Mouse (Mus musculus) small intestine, adult 2 months (tissue): ENCODE results near the gene Mtrex. TPM values are rescaled to one million over a fixed set of nuclear protein-coding genes. Genes with fewer than 3 reads are reported as not detected.

ENCODE experiments used
- H3K27ac ChIP-seq: fragments of 200-500 bp; 2 replicates; pipeline ENCODE4 v1.5.1; 2012; ENCODE audit warnings: low read depth, low read length, control low read depth, inconsistent platforms; ENCODE audit not compliant: insufficient read depth
- H3K27me3 ChIP-seq: fragments of 200-500 bp; 2 replicates; pipeline ENCODE4 v1.6.1; 2012; ENCODE audit warnings: mild to moderate bottlenecking, moderate library complexity, low read length, inconsistent platforms; ENCODE audit not compliant: control insufficient read depth, insufficient read depth
- H3K36me3 ChIP-seq: fragments of 200-500 bp; 2 replicates; pipeline ENCODE4 v1.6.1; 2012; ENCODE audit warnings: mild to moderate bottlenecking, low read length, control low read depth, inconsistent platforms; ENCODE audit not compliant: control insufficient read depth, insufficient read depth
- H3K4me1 ChIP-seq: fragments of 200-500 bp; 2 replicates; pipeline ENCODE4 v1.6.1; 2012; ENCODE audit warnings: low read length, inconsistent platforms, mixed read lengths; ENCODE audit not compliant: control insufficient read depth, insufficient read depth, insufficient read length
- H3K4me3 ChIP-seq: fragments of 200-500 bp; 2 replicates; pipeline ENCODE4 v1.5.1; 2012; ENCODE audit warnings: low read depth, mild to moderate bottlenecking, control low read depth, inconsistent platforms, low read length, moderate library complexity
- CTCF ChIP-seq: fragments of 200-500 bp; IDR thresholded peaks from 2 replicates; pipeline ENCODE4 v1.5.1; 2012; ENCODE audit warnings: low read depth, mild to moderate bottlenecking, control low read depth, inconsistent platforms, low read length, moderate library complexity, mixed read lengths; ENCODE audit not compliant: insufficient replicate concordance, insufficient read length; ENCODE audit errors: extremely low read depth
- POLR2A ChIP-seq: fragments of 200-500 bp; IDR thresholded peaks from 2 replicates; pipeline ENCODE4 v1.6.1; 2012; ENCODE audit warnings: low read depth, mild to moderate bottlenecking, control low read depth, inconsistent platforms, low read length, moderate library complexity
- WGBS: fragments of 180-500 bp; shearing (Covaris S2); methylation state at CpG from one replicate; pipeline ENCODE4 v1.1.7; 2018; 5-methylcytosine and 5-hydroxymethylcytosine counted together
- polyA plus RNA-seq: library from polyadenylated mRNA; depleted of rRNA; stranded (reverse); fragments of >200 nt; gene quantifications from 2 replicates; pipeline ENCODE4 v1.2.3, GENCODE M21; 2012

Mtrex gene
- polyA plus RNA-seq, 1 experiment = 1.2 TPM

- Histone ChIP-seq H3K4me3 (no peak overlapping the region), H3K4me1 (peaks cover 10% of the 10 kb centered on the region; the same call in 1 of the 2 replicates), H3K36me3 (peaks cover 5% of the 10 kb centered on the region; the same call in 1 of the 2 replicates), H3K27ac (no peak overlapping the region), H3K27me3 (no peaks in the 10 kb centered on the region)
- WGBS = 69% methylated on average over 6 of the region's 6 CpGs
- no peak for TF ChIP-seq CTCF
- no peak for TF ChIP-seq POLR2A
Observed at GRCm38 (mm10) chr13:112838562-112839232, 88.5 kb downstream of the Mtrex start.

- H3K27me3 ChIP-seq = no peaks in the 10 kb centered on the region
- H3K36me3 ChIP-seq = peaks cover 5% of the 10 kb centered on the region; the same call in 1 of the 2 replicates
- TF ChIP-seq POLR2A = no peak
- no peak for TF ChIP-seq CTCF
- no peak overlapping the region for H3K27ac ChIP-seq
- H3K4me1 ChIP-seq = peaks cover 13% of the 10 kb centered on the region; the same call in 1 of the 2 replicates
- 53% methylated on average over 9 of the region's 9 CpGs for WGBS
- no peak overlapping the region for H3K4me3 ChIP-seq
Observed at GRCm38 (mm10) chr13:112837621-112838155, 89.5 kb downstream of the Mtrex start.

GRCm38 (mm10) chr13:112836951-112837350 is 90.2 kb downstream of the Mtrex start:
- Histone ChIP-seq H3K4me1 (peaks cover 13% of the 10 kb centered on the region; the same call in 1 of the 2 replicates), H3K27me3 (no peaks in the 10 kb centered on the region), H3K27ac (no peak overlapping the region), H3K36me3 (0 out of 2 replicates have a peak, but pooled peaks cover 5% of the 10 kb centered on the region), H3K4me3 (no peak overlapping the region)
- TF ChIP-seq CTCF (no peak), POLR2A (no peak)
- 88% methylated on average over 2 of the region's 2 CpGs for whole genome bisulfite sequencing

GRCm38 (mm10) chr13:112835113-112835512 is 92.1 kb downstream of the Mtrex start:
- H3K4me1 ChIP-seq = peaks cover 13% of the 10 kb centered on the region; the same call in 1 of the 2 replicates
- no peak overlapping the region for H3K27ac ChIP-seq
- H3K4me3 ChIP-seq = no peak overlapping the region
- 0 out of 2 replicates have a peak, but pooled peaks cover 4% of the 10 kb centered on the region for H3K36me3 ChIP-seq
- 70% methylated on average over 12 of the region's 12 CpGs for WGBS
- no peaks in the 10 kb centered on the region for H3K27me3 ChIP-seq
- TF ChIP-seq POLR2A (no peak), CTCF (no peak)

GRCm38 (mm10) chr13:112833895-112834263 is 93.3 kb downstream of the Mtrex start:
- Histone ChIP-seq H3K36me3 (0 out of 2 replicates have a peak, but pooled peaks cover 4% of the 10 kb centered on the region), H3K4me3 (no peak overlapping the region), H3K4me1 (peaks cover 13% of the 10 kb centered on the region; the same call in 1 of the 2 replicates), H3K27me3 (no peaks in the 10 kb centered on the region), H3K27ac (no peak overlapping the region)
- TF ChIP-seq CTCF (no peak), POLR2A (no peak)
- WGBS = 25% methylated on average over 3 of the region's 3 CpGs

- Histone ChIP-seq H3K36me3 (0 out of 2 replicates have a peak, but pooled peaks cover 4% of the 10 kb centered on the region), H3K27ac (no peak overlapping the region), H3K4me3 (no peak overlapping the region), H3K27me3 (no peaks in the 10 kb centered on the region), H3K4me1 (peaks cover 13% of the 10 kb centered on the region; the same call in 1 of the 2 replicates)
- 78% methylated on average over 20 of the region's 20 CpGs for WGBS
- no peak for TF ChIP-seq CTCF
- no peak for TF ChIP-seq POLR2A
Observed at GRCm38 (mm10) chr13:112833253-112833894, 93.8 kb downstream of the Mtrex start.

- Histone ChIP-seq H3K36me3 (0 out of 2 replicates have a peak, but pooled peaks cover 4% of the 10 kb centered on the region), H3K4me3 (no peak overlapping the region), H3K27me3 (no peaks in the 10 kb centered on the region), H3K4me1 (peaks cover 10% of the 10 kb centered on the region; the same call in 1 of the 2 replicates), H3K27ac (no peak overlapping the region)
- no peak for TF ChIP-seq CTCF
- WGBS = 64% methylated on average over 2 of the region's 2 CpGs
Observed at GRCm38 (mm10) chr13:112832589-112832988, 94.6 kb downstream of the Mtrex start.
